ENCODE assay signal across 35 mouse cellular contexts in the genomic region with DNA sequence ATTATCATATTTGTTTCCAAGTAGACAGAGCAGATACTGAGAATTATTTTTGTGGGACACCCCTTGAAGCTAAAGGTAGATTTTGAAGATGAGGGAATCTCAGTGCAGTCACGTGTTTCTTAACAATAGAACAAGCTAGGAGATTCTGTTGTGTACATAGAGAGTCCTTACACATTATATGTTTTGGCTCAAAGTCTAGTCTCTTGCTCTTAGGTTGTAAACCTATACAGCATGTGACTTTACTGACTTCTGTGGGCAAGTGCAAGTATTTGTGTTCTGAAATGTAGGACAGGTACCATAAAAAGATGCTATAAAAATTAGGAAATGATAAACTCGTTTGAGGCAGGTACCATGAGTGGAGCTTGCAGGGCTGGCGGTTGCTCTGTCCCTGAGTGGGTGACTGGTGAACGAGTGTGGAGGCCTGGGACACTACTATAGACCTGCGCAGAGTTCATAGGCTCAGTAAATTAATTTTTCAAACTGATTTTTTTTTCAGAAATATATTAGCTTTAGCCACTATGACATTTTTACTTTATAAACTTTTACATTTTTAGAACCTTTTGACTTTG. TPM values are rescaled to one million over a fixed set of nuclear protein-coding genes. Genes with fewer than 3 reads are reported as not detected.
"Had no signal": no experiment of that assay in that cellular context is flagged by ENCODE, and none has a peak within 500 bp of the region (broad histone marks: within the 10 kb centered on the region; RNA-seq: fewer than 3 reads in every experiment).

No protein-coding gene starts in this region.

- H3K27me3 ChIP-seq: embryonic facial prominence, embryonic 12.5 days; embryonic facial prominence, embryonic 13.5 days; embryonic facial prominence, embryonic 15.5 days; forebrain, embryonic 12.5 days; forebrain, embryonic 13.5 days; forebrain, embryonic 15.5 days had no signal

- H3K4me1 ChIP-seq: embryonic facial prominence, embryonic 10.5 days; embryonic facial prominence, embryonic 12.5 days; embryonic facial prominence, embryonic 13.5 days; embryonic facial prominence, embryonic 15.5 days; forebrain, embryonic 10.5 days; forebrain, embryonic 12.5 days; forebrain, embryonic 13.5 days; forebrain, embryonic 15.5 days had no signal

- H3K27ac ChIP-seq: embryonic facial prominence, embryonic 10.5 days; embryonic facial prominence, embryonic 12.5 days; embryonic facial prominence, embryonic 13.5 days; embryonic facial prominence, embryonic 15.5 days; forebrain, embryonic 10.5 days; forebrain, embryonic 12.5 days; forebrain, embryonic 13.5 days; forebrain, embryonic 15.5 days; gastrocnemius, adult 2 months had no signal

- H3K9ac ChIP-seq: embryonic facial prominence, embryonic 12.5 days; embryonic facial prominence, embryonic 13.5 days; embryonic facial prominence, embryonic 15.5 days; forebrain, embryonic 12.5 days; forebrain, embryonic 13.5 days; forebrain, embryonic 15.5 days; forebrain, postnatal 0 days had no signal

- H3K4me2 ChIP-seq: embryonic facial prominence, embryonic 12.5 days; embryonic facial prominence, embryonic 13.5 days; embryonic facial prominence, embryonic 15.5 days; forebrain, embryonic 12.5 days; forebrain, embryonic 13.5 days; forebrain, embryonic 15.5 days had no signal

- H3K4me3 ChIP-seq: embryonic facial prominence, embryonic 10.5 days; embryonic facial prominence, embryonic 12.5 days; embryonic facial prominence, embryonic 13.5 days; embryonic facial prominence, embryonic 15.5 days; erythroblast, embryonic 14.5 days; forebrain, embryonic 10.5 days; forebrain, embryonic 12.5 days; forebrain, embryonic 13.5 days; forebrain, embryonic 15.5 days; gastrocnemius, adult 2 months had no signal

- DNase-seq: cerebellum, adult 18-20 months; cerebellum, adult 2 months; cerebellum, adult 8-10 months; cerebellum, adult 9-10 months; cerebellum, adult 9-11 months; cerebellum, postnatal 10 days; cerebellum, postnatal 14 days; cerebellum, postnatal 25 days; cerebellum, postnatal 36 days; embryo, embryonic 11 days; forebrain, postnatal 0 days; gastrocnemius, adult 2 months; gastrocnemius, postnatal 10 days; gastrocnemius, postnatal 14 days; gastrocnemius, postnatal 25 days; gastrocnemius, postnatal 36 days; heart, adult 11 months; heart, adult 18-20 months had no signal

- H3K36me3 ChIP-seq: embryonic facial prominence, embryonic 10.5 days; embryonic facial prominence, embryonic 12.5 days; embryonic facial prominence, embryonic 13.5 days; embryonic facial prominence, embryonic 15.5 days; forebrain, embryonic 10.5 days; forebrain, embryonic 12.5 days; forebrain, embryonic 15.5 days had no signal

- H3K9me3 ChIP-seq: embryonic facial prominence, embryonic 10.5 days; embryonic facial prominence, embryonic 12.5 days; embryonic facial prominence, embryonic 13.5 days; embryonic facial prominence, embryonic 15.5 days; forebrain, embryonic 10.5 days; forebrain, embryonic 12.5 days; forebrain, embryonic 13.5 days; forebrain, embryonic 15.5 days had no signal

- ATAC-seq: forebrain, embryonic 13.5 days; forebrain, embryonic 14.5 days; forebrain, embryonic 15.5 days; forebrain, embryonic 16.5 days; forebrain, postnatal 0 days had no signal

RNA-seq across cellular contexts. Expression of a gene that starts 9.1 kb away (rescaled TPM):
- polyA plus RNA-seq: cerebellum, adult 2 months; cortical plate, adult 2 months; embryonic facial prominence, embryonic 10.5 days; embryonic facial prominence, embryonic 11.5 days; embryonic facial prominence, embryonic 13.5 days; erythroblast, embryonic 14.5 days; forebrain, embryonic 10.5 days; forebrain, embryonic 11.5 days; forebrain, embryonic 12.5 days; forebrain, embryonic 13.5 days; forebrain, embryonic 14.5 days; forebrain, embryonic 15.5 days; forebrain, embryonic 16.5 days; frontal cortex, adult 2 months; gonadal fat pad, adult 2 months had no signal

RNA-seq across cellular contexts. Expression of a gene that starts 46.8 kb away (rescaled TPM):
- polyA plus RNA-seq: cerebellum, adult 2 months; cortical plate, adult 2 months; embryonic facial prominence, embryonic 10.5 days; embryonic facial prominence, embryonic 11.5 days; embryonic facial prominence, embryonic 12.5 days; embryonic facial prominence, embryonic 13.5 days; erythroblast, embryonic 14.5 days; forebrain, embryonic 10.5 days; forebrain, embryonic 11.5 days; forebrain, embryonic 12.5 days; forebrain, embryonic 13.5 days; forebrain, embryonic 14.5 days; forebrain, embryonic 15.5 days; forebrain, embryonic 16.5 days; forebrain, postnatal 0 days; gonadal fat pad, adult 2 months had no signal

RNA-seq across cellular contexts. Expression of a gene that starts 48.3 kb away (rescaled TPM):
- polyA plus RNA-seq: cerebellum, adult 2 months; cortical plate, adult 2 months; embryonic facial prominence, embryonic 10.5 days; embryonic facial prominence, embryonic 11.5 days; embryonic facial prominence, embryonic 12.5 days; embryonic facial prominence, embryonic 13.5 days; embryonic facial prominence, embryonic 14.5 days; erythroblast, embryonic 14.5 days; forebrain, embryonic 10.5 days; forebrain, embryonic 11.5 days; forebrain, embryonic 12.5 days; forebrain, embryonic 13.5 days; forebrain, embryonic 14.5 days; forebrain, embryonic 15.5 days; forebrain, embryonic 16.5 days; forebrain, postnatal 0 days; frontal cortex, adult 2 months; gonadal fat pad, adult 2 months had no signal

RNA-seq across cellular contexts. Expression of a gene that starts 52.1 kb away (rescaled TPM):
- polyA plus RNA-seq: embryonic facial prominence, embryonic 10.5 days; embryonic facial prominence, embryonic 11.5 days; embryonic facial prominence, embryonic 13.5 days; erythroblast, embryonic 14.5 days had no signal
